Mouse (Mus musculus): ENCODE data around the gene Gga3. TPM values are rescaled to one million over a fixed set of nuclear protein-coding genes. Genes with fewer than 3 reads are reported as not detected.

The Gga3 gene
- total and polyA plus RNA-seq, 2 experiments from 2014 or later, result 7.0 to 11.8 TPM

GRCm38 (mm10) chr11:115609576-115609975 lies 5.7 kb upstream of the Gga3 start:
- DNase-seq (ENCODE audit: low spot score) (no peak), ATAC-seq (ENCODE audit: insufficient read depth, low read depth) (no peak)
- Histone ChIP-seq H3K27me3 (ENCODE audit: control insufficient read depth, insufficient read depth, low read length) (no peaks in the 10 kb centered on the region), H3K9ac (replicated peaks; ENCODE audit: low read depth, low read length) (no peak overlapping the region), H3K4me3 (ENCODE audit: low read depth, low read length) (no peak overlapping the region), H3K27ac (ENCODE audit: low read depth) (no peak overlapping the region), H3K4me1 (ENCODE audit: control insufficient read depth, insufficient read depth) (peaks cover 16% of the 10 kb centered on the region; the same call in 1 of the 2 replicates), H3K9me3 (replicated peaks; ENCODE audit: control insufficient read depth, low read length) (no peaks in the 10 kb centered on the region), H3K4me2 (ENCODE audit: low read depth, low read length) (no peak overlapping the region), H3K36me3 (replicated peaks; ENCODE audit: control insufficient read depth, insufficient read depth, low read length) (peaks cover 41% of the 10 kb centered on the region)
- 72% methylated on average over 3 of the region's 3 CpGs for WGBS
- TF ChIP-seq EP300 (IDR thresholded peaks at IDR 0.05; ENCODE audit: low read depth) (no peak), CTCF (IDR thresholded peaks at IDR 0.05; ENCODE audit: low read depth) (no peak)

- H3K9ac ChIP-seq (replicated peaks; ENCODE audit: low read depth, low read length), result no peak overlapping the region
- no peak for DNase-seq (ENCODE audit: low spot score)
- no peaks in the 10 kb centered on the region for H3K27me3 ChIP-seq (ENCODE audit: control insufficient read depth, insufficient read depth, low read length)
- H3K4me1 ChIP-seq (ENCODE audit: control insufficient read depth, insufficient read depth), result peaks cover 15% of the 10 kb centered on the region; the same call in 1 of the 2 replicates
- H3K27ac ChIP-seq (ENCODE audit: low read depth), result no peak overlapping the region
- TF ChIP-seq CTCF (IDR thresholded peaks at IDR 0.05; ENCODE audit: low read depth) (no peak), EP300 (IDR thresholded peaks at IDR 0.05; ENCODE audit: low read depth) (no peak)
- H3K9me3 ChIP-seq (replicated peaks; ENCODE audit: control insufficient read depth, low read length), result no peaks in the 10 kb centered on the region
- no peak overlapping the region for H3K4me2 ChIP-seq (ENCODE audit: low read depth, low read length)
- no peak for ATAC-seq (ENCODE audit: insufficient read depth, low read depth)
- WGBS, result 76% methylated on average over 23 of the region's 23 CpGs
- no peak overlapping the region for H3K4me3 ChIP-seq (ENCODE audit: low read depth, low read length)
- peaks cover 41% of the 10 kb centered on the region for H3K36me3 ChIP-seq (replicated peaks; ENCODE audit: control insufficient read depth, insufficient read depth, low read length)
Observed at GRCm38 (mm10) chr11:115608421-115609399, 4.9 kb upstream of the Gga3 start.

- TF ChIP-seq EP300 (IDR thresholded peaks at IDR 0.05; ENCODE audit: low read depth), result no peak
- TF ChIP-seq CTCF (IDR thresholded peaks at IDR 0.05; ENCODE audit: low read depth), result no peak
- Histone ChIP-seq H3K4me2 (ENCODE audit: low read depth, low read length) (no peak overlapping the region), H3K27ac (ENCODE audit: low read depth) (no peak overlapping the region), H3K9ac (replicated peaks; ENCODE audit: low read depth, low read length) (no peak overlapping the region), H3K9me3 (replicated peaks; ENCODE audit: control insufficient read depth, low read length) (no peaks in the 10 kb centered on the region), H3K27me3 (ENCODE audit: control insufficient read depth, insufficient read depth, low read length) (no peaks in the 10 kb centered on the region), H3K36me3 (replicated peaks; ENCODE audit: control insufficient read depth, insufficient read depth, low read length) (peaks cover 41% of the 10 kb centered on the region), H3K4me3 (ENCODE audit: low read depth, low read length) (no peak overlapping the region), H3K4me1 (ENCODE audit: control insufficient read depth, insufficient read depth) (peaks cover 21% of the 10 kb centered on the region; the same call in 1 of the 2 replicates)
- WGBS, result 88% methylated on average over 18 of the region's 18 CpGs
- DNase-seq (ENCODE audit: low spot score) (no peak), ATAC-seq (ENCODE audit: insufficient read depth, low read depth) (no peak)
Observed at GRCm38 (mm10) chr11:115606733-115607132, 2.9 kb upstream of the Gga3 start.

GRCm38 (mm10) chr11:115604304-115604696 lies 449 bp upstream of the Gga3 start:
- H3K4me2 ChIP-seq (ENCODE audit: low read depth, low read length), result peak overlapping the region; percentile 71
- peak overlapping the region; percentile 92 for H3K4me3 ChIP-seq (ENCODE audit: low read depth, low read length)
- H3K27ac ChIP-seq (ENCODE audit: low read depth), result peak overlapping the region; percentile 97
- ATAC-seq (ENCODE audit: insufficient read depth, low read depth), result peak; percentile 25
- TF ChIP-seq EP300 (IDR thresholded peaks at IDR 0.05; ENCODE audit: low read depth), result no peak
- no peak for TF ChIP-seq CTCF (IDR thresholded peaks at IDR 0.05; ENCODE audit: low read depth)
- WGBS, result under 1% methylated on average over 26 of the region's 26 CpGs
- no peaks in the 10 kb centered on the region for H3K27me3 ChIP-seq (ENCODE audit: control insufficient read depth, insufficient read depth, low read length)
- no peak for DNase-seq (ENCODE audit: low spot score)
- peaks cover 37% of the 10 kb centered on the region for H3K36me3 ChIP-seq (replicated peaks; ENCODE audit: control insufficient read depth, insufficient read depth, low read length)
- H3K9me3 ChIP-seq (replicated peaks; ENCODE audit: control insufficient read depth, low read length), result no peaks in the 10 kb centered on the region
- peaks cover 21% of the 10 kb centered on the region; the same call in 1 of the 2 replicates for H3K4me1 ChIP-seq (ENCODE audit: control insufficient read depth, insufficient read depth)
- peak overlapping the region; percentile 96 for H3K9ac ChIP-seq (replicated peaks; ENCODE audit: low read depth, low read length)

- Histone ChIP-seq H3K9me3 (replicated peaks; ENCODE audit: control insufficient read depth, low read length) (no peaks in the 10 kb centered on the region), H3K4me1 (ENCODE audit: control insufficient read depth, insufficient read depth) (peaks cover 21% of the 10 kb centered on the region; the same call in 1 of the 2 replicates), H3K27me3 (ENCODE audit: control insufficient read depth, insufficient read depth, low read length) (no peaks in the 10 kb centered on the region), H3K9ac (replicated peaks; ENCODE audit: low read depth, low read length) (peak overlapping the region; percentile 96), H3K4me2 (ENCODE audit: low read depth, low read length) (peak overlapping the region; percentile 71), H3K36me3 (replicated peaks; ENCODE audit: control insufficient read depth, insufficient read depth, low read length) (peaks cover 29% of the 10 kb centered on the region), H3K4me3 (ENCODE audit: low read depth, low read length) (peak overlapping the region; percentile 92), H3K27ac (ENCODE audit: low read depth) (peak overlapping the region; percentile 97)
- WGBS, result 4% methylated on average over 15 of the region's 15 CpGs
- no peak for ATAC-seq (ENCODE audit: insufficient read depth, low read depth)
- DNase-seq (ENCODE audit: low spot score), result no peak
- TF ChIP-seq CTCF (IDR thresholded peaks at IDR 0.05; ENCODE audit: low read depth) (no peak), EP300 (IDR thresholded peaks at IDR 0.05; ENCODE audit: low read depth) (no peak)
Observed at GRCm38 (mm10) chr11:115603128-115603475, 749 bp downstream of the Gga3 start.
